Mouse (Mus musculus) kidney, adult 11 months (tissue): Measurements from ENCODE around the gene Tsn.

ENCODE experiments used
- DNase-seq: peaks from one replicate; pipeline ENCODE4 v3.0.0; 2022

Tsn gene

DNA sequence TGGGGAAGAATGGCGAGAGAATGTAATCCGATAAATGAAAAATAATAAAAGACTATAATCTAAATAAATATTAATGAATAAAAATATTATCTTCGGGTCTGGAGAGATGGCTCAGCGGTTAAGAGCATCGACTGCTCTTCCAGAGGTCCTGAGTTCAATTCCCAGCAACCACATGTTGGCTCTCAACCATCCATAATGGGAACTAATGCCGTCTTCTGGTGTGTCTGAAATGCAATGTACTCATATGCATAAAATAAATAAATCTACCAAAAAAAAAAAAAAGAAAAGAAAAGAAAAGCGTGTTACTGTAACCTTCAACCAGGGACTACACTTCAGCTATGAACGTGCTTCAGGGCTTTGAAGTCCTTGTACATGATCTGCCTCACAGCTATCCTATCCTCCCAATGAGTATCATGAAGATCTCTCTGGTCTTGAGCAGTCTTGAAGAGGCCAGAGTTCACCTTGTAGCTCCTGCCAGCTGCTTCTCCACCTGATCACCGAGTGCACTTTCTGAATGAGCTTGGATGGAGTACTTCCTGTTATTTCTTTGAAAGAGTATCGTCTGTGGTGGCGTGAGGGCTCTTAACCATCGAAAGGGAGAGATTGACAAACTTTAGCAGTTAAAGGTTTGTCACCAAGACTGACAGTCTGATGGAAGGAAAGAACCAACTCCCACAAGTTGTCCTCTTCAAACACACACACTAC lies at the start of gene Tsn:
Gene Tsn, minus strand, starts transcription at position 118 of the 705 bp plus-strand sequence.
- no peak for DNase-seq

DNA sequence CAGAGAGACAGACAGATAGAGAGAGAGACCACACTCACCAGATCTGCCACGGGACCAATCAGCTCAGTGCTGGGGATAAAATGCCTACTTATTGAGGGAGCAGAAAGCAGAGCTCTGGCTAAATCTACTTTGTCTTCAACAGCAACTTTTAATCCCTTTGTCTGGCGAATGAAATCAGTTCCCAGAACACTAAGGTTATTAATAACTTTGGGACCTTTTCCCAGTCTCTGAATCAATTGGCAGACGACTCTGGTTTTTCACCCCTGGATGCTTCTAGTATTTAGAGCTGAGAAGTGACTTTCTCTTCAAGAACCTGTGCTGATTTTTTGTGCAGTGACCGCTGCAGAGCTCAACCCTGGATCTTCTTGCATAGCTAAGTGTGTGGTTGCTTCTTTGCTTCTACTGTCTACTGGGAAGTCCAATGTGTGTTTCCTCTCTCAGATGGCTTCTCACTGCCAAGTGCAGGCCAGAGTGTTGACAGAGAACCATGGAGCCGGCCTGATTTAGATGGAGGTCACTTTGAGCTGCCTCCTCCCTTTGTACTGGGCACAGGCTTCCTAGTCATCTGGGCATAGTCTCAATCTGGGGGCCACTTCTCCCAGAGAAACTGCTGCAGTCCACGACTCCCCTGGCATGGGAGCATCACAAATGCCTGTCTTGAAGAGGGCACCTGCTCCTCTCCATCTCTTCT lies 47.7 kb upstream of the Tsn start:
- no peak for DNase-seq

DNA sequence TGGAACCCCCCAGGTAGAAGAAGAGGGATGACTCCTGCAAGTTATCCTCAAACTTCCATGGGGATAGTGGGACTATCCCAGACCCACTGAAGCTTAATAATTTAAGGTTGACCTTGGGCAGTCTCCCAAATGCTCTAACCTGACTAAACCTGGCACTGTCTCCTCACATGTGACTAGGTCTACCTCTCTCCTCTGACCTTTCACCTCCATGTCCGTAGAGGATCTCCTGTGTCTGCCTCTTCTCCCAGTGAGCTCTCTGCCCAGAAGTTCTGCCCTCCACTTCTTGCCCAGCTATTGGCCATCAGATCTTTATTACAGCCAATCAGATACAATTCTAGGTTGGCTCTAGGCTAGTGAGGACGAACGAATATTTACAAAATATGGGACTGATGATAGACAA lies 38.4 kb upstream of the Tsn start:
- DNase-seq = no peak

DNA sequence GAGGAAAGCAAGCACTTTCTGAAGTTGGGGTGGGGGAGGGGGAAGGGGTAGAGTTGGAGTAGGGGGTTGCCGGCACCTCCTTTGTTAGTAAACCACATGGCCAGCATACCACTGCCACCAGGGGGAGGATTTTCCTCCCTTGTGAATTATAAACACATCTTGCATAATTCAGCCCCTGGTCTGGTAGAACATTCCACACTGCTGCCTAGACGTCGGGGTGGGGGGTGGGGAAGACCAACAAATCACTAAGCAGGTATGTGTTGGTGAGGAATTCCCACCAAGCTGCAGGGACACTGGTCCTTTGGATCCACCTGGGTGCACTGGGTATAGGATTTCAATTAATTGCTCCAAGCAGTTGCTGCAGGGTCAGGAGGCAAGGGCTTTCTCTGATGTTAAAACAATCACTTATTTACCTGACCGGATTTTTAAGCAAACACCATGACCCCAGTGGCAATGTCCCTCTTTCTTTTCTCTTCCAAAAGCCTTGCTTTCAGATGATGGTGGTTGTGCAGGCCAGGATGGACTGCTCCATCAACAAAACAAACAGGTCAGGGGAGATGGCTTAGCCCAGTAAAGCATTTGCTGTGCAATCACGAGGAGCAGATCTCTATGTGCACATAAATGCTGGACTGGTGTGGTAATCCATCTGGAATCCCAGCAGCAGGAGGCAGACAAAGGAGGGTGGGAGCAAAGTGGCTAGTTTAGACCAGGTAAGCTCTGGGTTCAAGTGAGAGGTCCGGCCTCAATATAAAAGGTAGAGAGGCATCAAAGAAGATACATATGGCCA lies 32.3 kb upstream of the Tsn start:
- DNase-seq = peak; percentile 42

DNA sequence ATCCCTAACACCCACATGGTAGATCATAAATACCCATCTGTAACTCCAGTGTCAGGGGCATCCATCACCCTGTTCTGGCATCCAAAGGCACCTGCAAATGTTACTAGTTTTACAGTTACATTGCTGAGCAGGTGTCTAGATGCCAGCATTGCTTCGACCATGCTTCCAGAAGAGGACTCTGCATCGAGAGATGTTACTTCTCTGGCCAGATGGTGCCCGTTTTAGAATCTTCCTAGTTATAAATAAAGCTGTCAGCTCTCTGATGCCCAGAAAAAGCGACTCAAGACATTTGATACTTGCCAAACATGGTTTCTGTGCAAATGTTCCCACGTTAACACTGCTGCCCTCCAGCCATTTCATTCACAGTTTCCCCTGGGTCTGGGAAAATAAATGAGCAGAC lies 26.4 kb upstream of the Tsn start:
- no peak for DNase-seq

DNA sequence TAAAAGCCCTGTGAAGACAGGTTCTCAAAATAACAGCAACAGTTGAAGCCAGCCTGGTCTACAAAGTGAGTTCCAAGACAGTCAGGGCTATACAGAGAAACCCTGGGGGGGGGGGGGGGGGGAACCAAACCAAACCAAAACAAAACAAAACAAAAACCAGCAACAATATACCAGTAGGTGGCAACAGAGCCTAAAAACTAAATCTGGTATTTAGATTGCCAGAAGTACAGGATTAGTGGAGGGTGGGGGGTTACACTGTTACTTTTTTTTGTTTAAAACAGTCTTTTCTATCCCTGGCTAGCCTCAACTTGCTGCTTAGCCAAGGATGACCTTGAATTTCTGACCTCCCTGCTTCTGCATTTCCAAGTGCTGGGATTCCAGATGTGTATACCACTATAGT lies 24.3 kb upstream of the Tsn start:
- DNase-seq = no peak

DNA sequence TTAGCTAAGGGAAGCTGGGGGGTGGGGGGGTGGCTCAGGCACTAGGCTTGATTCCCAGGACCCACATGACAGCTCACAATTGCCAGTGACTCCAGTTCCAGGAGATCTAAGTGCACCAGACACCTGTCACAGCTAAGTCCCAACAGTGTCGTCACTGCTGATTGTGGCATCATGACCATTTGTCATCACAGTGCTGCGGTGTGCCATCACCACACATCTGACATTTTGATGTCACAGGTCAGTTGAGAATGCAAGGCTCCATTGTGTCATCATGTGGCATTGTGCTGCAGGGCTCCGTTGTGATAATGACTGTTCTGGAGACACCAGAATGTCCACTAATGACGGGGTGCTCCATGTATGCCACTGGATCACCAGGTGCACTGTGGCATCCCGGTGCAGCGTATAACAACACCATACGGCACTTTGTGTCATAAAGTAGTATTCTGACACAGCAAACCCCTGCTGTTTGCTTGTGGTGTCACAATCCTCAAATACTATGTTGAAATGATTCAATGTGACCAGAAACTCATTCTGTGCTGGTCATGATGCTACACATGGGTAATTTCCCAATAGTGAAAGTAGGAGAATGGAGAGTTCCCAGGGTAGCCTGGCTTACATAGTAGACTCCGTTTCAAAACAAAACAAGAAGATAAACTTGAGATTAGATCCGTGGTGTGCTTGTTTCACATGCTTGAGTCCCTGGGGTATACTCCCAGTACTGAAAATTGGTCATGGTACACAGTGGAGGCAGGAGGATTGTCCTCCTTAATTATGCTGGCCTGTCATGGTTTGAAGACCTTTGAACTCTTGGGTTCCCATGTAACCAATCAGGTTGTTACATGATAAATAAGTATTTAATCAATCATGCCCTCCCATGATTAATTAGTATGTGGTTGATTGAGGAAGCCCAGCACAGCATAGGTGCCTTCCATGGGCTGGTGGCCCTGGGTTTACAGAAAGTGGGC lies 23.5 kb upstream of the Tsn start:
- DNase-seq = no peak

DNA sequence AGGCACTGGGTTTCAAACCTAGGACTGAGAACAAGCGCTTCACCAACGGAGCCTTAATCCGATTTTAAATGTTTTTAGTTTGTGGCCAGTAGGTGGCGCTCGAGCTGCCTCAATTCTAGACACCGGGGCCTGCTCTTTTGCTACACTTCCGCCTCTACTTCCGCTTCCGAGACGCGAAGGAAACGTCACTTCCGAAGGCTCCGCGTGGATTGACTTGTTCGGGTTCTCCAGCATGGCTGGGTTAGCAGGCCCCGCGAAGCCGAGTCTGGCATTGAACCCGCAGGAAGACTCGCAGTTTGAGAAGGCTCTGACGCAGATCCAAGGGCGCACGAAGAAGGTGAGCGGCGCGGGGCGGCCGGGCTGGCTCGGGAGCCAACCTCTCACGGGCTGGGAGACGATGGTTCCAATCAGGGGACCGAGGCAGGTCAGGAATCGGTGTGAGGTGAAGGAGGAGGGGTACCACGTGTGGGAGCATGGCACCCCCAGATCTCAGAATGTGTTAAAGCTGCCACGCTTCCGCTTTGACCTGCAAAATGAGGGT lies 10.2 kb upstream of the Tsn start, which contains the start of gene Nifk:
Gene Nifk, plus strand, starts transcription at position 179 of the 541 bp plus-strand sequence.
- peak; percentile 92 for DNase-seq

DNA sequence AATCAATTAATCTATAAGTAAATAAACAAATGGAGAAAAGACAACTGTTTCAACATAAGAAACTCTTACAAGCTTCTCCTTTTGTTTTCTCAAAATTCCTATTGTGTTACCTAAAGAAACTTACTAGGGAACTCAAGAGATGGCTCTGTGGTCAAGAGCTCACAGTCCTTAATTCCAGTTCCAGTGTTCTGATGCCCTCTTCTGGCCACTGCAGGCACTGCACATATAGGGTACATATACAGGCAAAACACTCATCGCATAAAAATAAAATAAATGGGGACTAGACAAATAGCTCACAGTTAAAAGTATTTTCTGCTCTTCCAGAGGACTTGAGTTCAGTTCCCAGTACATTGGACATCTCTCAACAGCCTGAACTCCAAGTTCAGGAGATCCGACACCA lies 9.2 kb upstream of the Tsn start:
- peak; percentile 14 for DNase-seq

DNA sequence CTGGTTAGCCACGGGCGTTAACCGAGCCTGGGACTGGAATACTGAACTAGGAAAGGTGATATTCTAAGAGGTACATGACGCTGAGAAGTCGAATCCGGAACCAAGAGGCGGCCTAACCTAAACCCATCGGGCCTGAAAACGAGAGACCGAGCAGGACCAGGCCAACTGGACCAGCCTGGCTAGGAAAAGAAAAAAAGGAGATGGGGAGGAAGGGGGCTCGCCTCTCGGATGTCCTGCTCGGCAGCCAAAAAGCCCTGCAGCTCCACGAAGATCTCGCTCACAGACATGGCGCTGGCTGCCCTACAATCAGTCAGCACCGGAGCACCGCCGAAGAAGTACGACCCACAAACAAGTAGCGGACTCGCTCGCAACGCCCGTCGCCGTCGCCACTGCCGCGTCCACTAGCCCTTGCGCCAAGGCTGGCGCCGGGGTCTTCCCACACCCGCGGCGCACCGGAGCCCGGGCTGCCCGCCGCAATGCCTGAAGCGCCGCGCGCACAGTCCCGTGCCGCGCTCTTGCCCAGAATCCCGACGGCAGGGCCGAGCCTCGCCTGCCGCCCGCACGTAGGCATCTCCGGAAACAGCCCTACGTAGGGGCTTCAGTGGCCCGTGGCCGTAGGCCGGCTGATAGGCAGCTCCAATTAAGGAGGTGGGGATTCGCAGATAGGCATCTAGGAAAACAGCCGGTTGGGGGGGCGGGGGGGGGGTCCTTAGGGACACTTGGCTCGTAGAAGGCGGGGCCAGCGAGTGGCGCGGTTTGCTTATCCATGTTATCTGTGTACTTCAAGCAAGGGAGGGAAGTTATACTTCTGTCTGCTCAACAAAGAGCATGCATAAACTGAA lies 538 bp downstream of the Tsn start:
- peak; percentile 87 for DNase-seq

DNA sequence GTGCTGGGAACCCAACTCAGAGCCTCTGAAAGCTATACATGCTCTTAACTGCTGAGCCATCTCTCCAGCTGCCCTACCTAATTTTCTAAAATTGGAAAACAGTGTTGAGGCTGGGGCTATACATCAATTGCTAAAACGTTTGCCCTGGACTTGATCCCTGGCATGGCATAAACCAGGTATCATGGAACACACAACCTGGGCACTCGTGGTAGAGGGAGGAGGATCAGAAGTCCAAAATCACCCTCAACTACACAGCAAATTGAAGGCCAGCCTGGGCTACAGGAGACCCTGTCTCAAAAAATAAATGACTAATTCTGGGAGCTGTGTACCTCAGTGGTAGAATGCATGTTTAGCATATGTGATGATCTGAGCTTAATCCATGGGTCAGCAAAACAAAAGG lies 13.8 kb downstream of the Tsn start:
- DNase-seq = no peak

DNA sequence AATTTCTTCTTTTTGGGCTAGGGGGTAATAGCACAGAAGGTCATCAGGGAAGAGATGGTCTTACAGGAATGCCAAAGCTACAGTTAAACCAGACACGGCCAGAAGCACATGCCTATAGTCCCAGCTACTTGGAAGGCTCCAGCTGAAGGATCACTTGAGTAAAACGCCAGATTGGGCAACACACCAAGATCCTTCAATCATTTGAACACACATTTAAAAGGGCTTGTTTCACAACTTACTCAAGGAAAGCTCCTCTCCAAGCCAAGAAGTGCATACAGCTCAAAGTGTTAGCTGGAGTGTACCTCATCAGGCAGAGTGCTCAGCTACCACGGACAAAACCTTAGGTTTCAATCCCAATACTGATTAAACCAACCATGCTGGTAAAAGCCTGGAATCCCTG lies 14.9 kb downstream of the Tsn start:
- DNase-seq = no peak

DNA sequence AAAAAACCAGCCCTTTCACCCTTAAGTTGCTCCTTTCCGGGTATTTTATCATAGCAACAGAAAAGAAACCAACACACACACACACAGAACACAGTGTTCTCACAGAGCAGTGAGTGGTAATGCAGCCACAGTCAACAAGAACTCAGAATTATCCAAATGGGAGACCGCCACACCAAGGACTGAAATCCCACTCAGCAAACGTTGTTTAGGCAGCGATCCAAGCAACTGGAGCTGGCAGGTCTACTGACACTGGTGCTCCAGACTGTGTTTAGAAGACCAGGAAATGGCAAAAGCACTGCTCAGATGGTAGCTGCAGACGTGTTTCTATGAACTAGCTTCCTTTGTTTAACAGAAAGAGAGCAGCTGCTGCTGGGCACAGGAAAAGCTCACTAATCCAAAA lies 16.7 kb downstream of the Tsn start:
- no peak for DNase-seq

DNA sequence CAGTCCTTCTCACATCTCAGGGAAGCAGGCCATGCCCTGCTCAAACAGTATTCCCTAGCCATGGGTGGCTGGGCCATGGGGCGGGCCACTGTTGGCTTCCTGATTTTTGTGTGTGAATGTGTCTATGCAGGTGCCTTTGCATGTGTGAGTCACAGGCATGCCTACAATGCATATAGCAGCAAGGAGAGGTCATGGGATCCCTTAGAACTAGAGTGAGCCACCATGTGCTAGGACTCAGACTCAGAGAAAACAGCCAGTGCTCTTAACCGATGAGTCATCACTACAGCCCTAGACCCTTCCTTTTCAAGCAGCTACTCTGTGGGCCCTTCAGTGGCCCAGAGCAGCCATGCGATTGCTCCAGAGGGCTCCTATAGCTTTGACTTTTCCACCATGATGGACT lies 17.3 kb downstream of the Tsn start:
- no peak for DNase-seq

DNA sequence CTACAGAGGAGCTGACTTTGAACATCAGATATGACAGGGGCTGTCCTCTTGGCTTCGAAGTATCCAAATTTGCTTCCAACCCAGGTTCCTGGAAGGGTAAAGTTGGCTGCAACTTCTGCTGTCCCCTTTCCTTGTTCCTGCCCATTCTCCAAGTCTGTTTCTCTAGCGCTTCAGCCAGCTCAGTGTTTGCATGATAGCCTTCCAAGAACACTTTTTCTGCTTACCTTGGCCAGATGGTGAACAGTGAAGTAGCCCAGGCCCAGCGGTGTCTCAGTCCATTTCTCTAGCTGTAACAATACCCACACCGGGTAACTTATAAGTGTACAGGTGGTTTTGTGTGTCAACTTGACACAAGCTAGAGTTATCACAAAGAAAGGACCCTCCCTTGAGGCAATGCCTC lies 19.2 kb downstream of the Tsn start:
- no peak for DNase-seq

DNA sequence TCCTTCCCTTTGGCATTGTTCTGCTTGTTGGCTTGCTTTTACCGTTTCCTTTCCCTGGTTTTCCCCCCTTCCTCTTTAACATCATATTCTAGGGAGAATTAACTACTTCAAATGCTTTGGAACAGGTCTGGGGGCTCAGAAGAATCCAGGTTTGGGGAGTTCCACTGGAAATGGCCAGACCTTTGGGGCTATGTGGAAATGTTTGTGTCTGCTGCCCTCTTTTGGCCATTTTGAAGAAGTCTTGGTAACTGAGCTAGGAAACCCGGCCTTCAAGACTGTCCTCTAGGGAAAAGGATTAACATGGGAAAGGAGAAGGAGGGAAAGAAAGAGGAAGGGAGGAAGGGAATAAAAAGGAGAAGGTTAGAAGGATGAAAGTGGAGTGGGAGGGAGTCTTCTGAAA lies 36.4 kb downstream of the Tsn start:
- no peak for DNase-seq

DNA sequence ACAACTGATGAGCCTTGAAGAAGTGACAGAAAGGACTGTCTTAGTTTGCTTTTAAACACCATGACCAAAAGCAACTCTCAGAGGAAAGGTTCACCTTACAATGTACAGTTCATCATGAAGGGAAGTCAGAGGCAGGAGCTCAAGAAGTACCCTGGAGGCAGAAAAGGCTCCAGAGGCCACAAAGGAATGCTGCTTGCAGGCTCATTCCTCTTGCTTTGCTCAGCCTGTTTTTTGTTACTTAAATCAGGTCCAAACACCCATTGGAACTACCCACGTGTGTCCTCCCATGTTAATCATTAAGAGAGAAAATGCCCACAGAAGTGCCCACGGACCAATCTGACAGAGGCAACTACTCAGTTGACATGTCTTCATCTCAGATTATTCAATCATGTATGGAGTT lies 59.6 kb downstream of the Tsn start:
- DNase-seq = no peak
